Mouse (Mus musculus) MEL (cell line): ENCODE data around the gene Tenm3. TPM values are rescaled to one million over a fixed set of nuclear protein-coding genes. Genes with fewer than 3 reads are reported as not detected.

Experiments
- DNase-seq: peaks from one replicate; pipeline ENCODE4 v3.0.0; 2011; ENCODE audit warnings: low read depth, low spot score
- H3K27ac ChIP-seq: 2 replicates; pipeline ENCODE4 v1.5.1; 2012; ENCODE audit warnings: low read depth, mild to moderate bottlenecking, control low read depth, low read length, moderate library complexity; ENCODE audit not compliant: control insufficient read depth
- H3K27me3 ChIP-seq, 2 experiments: fragments of 150-350 bp in 1 of 2; sonication (generic) in 1 of 2; 2 replicates each; pipeline ENCODE4 v1.6.1; 2012; ENCODE audit warnings: low read length in 2 of 2, mild to moderate bottlenecking in 2 of 2, improper control_type of control experiment in 1 of 2, moderate library complexity in 1 of 2; ENCODE audit not compliant: insufficient read depth in 2 of 2, control insufficient read depth in 1 of 2
- H3K36me3 ChIP-seq, 2 experiments: 2 replicates each; pipeline ENCODE4 v1.6.1; 2012 to 2014; ENCODE audit warnings: low read length in 2 of 2, improper control_type of control experiment in 1 of 2, inconsistent platforms in 1 of 2, mild to moderate bottlenecking in 1 of 2; ENCODE audit not compliant: insufficient read depth in 2 of 2, control insufficient read depth in 1 of 2
- H3K4me1 ChIP-seq, 2 experiments: fragments of 150-350 bp in 1 of 2; sonication (generic) in 1 of 2; 2 replicates each; pipeline ENCODE4 v1.6.1; 2012; ENCODE audit warnings: low read length in 2 of 2, improper control_type of control experiment in 1 of 2, mild to moderate bottlenecking in 1 of 2; ENCODE audit not compliant: insufficient read depth in 2 of 2, control insufficient read depth in 1 of 2
- H3K4me3 ChIP-seq, 2 experiments: fragments of 150-350 bp in 1 of 2; sonication (generic) in 1 of 2; 2 replicates each; pipeline ENCODE4 v1.5.1; 2012; ENCODE audit warnings: low read depth in 2 of 2, low read length in 2 of 2, mild to moderate bottlenecking in 2 of 2, moderate library complexity in 2 of 2, control low read depth in 1 of 2, improper control_type of control experiment in 1 of 2; ENCODE audit not compliant: control insufficient read depth in 1 of 2, insufficient read depth in 1 of 2
- H3K79me2 ChIP-seq: 2 replicates; pipeline ENCODE4 v1.6.1; 2012; ENCODE audit warnings: mild to moderate bottlenecking, low read length, moderate library complexity; ENCODE audit not compliant: control insufficient read depth, poor library complexity, insufficient read depth
- H3K9ac ChIP-seq: 2 replicates; pipeline ENCODE4 v1.6.1; 2012; ENCODE audit warnings: low read depth, mild to moderate bottlenecking, control low read depth, low read length, moderate library complexity; ENCODE audit not compliant: control insufficient read depth, poor library complexity, severe bottlenecking
- H3K9me3 ChIP-seq: fragments of 150-350 bp; sonication (generic); replicated peaks from 2 replicates; pipeline ENCODE4 v1.6.1; 2012; ENCODE audit warnings: mild to moderate bottlenecking, low read length, improper control_type of control experiment, moderate library complexity; ENCODE audit not compliant: insufficient read depth
- BHLHE40 ChIP-seq: IDR thresholded peaks from 2 replicates; pipeline ENCODE4 v1.6.1; 2012; ENCODE audit warnings: low read depth, mild to moderate bottlenecking, inconsistent platforms, low read length, improper control_type of control experiment, borderline replicate concordance
- CHD1 ChIP-seq: IDR thresholded peaks from 2 replicates; pipeline ENCODE4 v1.6.1; 2012; ENCODE audit warnings: low read depth, mild to moderate bottlenecking, inconsistent platforms, low read length, improper control_type of control experiment
- CHD2 ChIP-seq: IDR thresholded peaks from 2 replicates; pipeline ENCODE4 v1.6.1; 2011; ENCODE audit warnings: low read length, improper control_type of control experiment
- CTCF ChIP-seq, 3 experiments: IDR thresholded peaks in 2 of 3; conservative IDR thresholded peaks in 1 of 3; 2 replicates each; pipeline ENCODE4 v1.5.1; 2011 to 2012; ENCODE audit warnings: low read length in 3 of 3, low read depth in 2 of 3, mild to moderate bottlenecking in 2 of 3, improper control_type of control experiment in 1 of 3, inconsistent platforms in 1 of 3, mixed read lengths in 1 of 3, moderate library complexity in 1 of 3; ENCODE audit not compliant: control insufficient read depth in 1 of 3, insufficient read depth in 1 of 3, poor library complexity in 1 of 3, severe bottlenecking in 1 of 3
- ETS1 ChIP-seq: IDR thresholded peaks from 2 replicates; pipeline ENCODE4 v1.6.1; 2012; ENCODE audit warnings: low read depth, mild to moderate bottlenecking, inconsistent platforms, low read length, improper control_type of control experiment, moderate library complexity
- GABPA ChIP-seq: IDR thresholded peaks from 2 replicates; pipeline ENCODE4 v1.6.1; 2012; ENCODE audit warnings: low read depth, mild to moderate bottlenecking, inconsistent platforms, low read length, improper control_type of control experiment, moderate library complexity
- GATA1 ChIP-seq: IDR thresholded peaks from 2 replicates; pipeline ENCODE4 v1.6.1; 2011; ENCODE audit warnings: low read depth, low read length, improper control_type of control experiment
- KAT2A ChIP-seq: conservative IDR thresholded peaks from 2 replicates; pipeline ENCODE4 v1.6.1; 2012; ENCODE audit warnings: low read depth, low read length, improper control_type of control experiment, inconsistent platforms
- MAX ChIP-seq: IDR thresholded peaks from 2 replicates; pipeline ENCODE4 v1.6.1; 2011; ENCODE audit warnings: low read length, improper control_type of control experiment
- MAZ ChIP-seq: IDR thresholded peaks from 2 replicates; pipeline ENCODE4 v1.6.1; 2012; ENCODE audit warnings: low read depth, mild to moderate bottlenecking, inconsistent platforms, low read length, improper control_type of control experiment
- MXI1 ChIP-seq: IDR thresholded peaks from 2 replicates; pipeline ENCODE4 v1.6.1; 2011; ENCODE audit warnings: mild to moderate bottlenecking, low read depth, low read length, improper control_type of control experiment
- SIN3A ChIP-seq: IDR thresholded peaks from 2 replicates; pipeline ENCODE4 v1.6.1; 2012; ENCODE audit warnings: low read length, improper control_type of control experiment, inconsistent platforms
- SMC3 ChIP-seq: IDR thresholded peaks from 2 replicates; pipeline ENCODE4 v1.6.1; 2011; ENCODE audit warnings: low read depth, low read length, improper control_type of control experiment
- TAL1 ChIP-seq: IDR thresholded peaks from 2 replicates; pipeline ENCODE4 v1.6.1; 2012; ENCODE audit warnings: mild to moderate bottlenecking, inconsistent platforms, low read length, moderate library complexity, mixed read lengths
- UBTF ChIP-seq: IDR thresholded peaks from 2 replicates; pipeline ENCODE4 v1.6.1; 2012; ENCODE audit warnings: low read depth, mild to moderate bottlenecking, inconsistent platforms, low read length, improper control_type of control experiment, moderate library complexity, borderline replicate concordance; ENCODE audit not compliant: insufficient read depth
- USF2 ChIP-seq, 2 experiments: IDR thresholded peaks; 2 replicates each; pipeline ENCODE4 v1.6.1; 2011 to 2012; ENCODE audit warnings: improper control_type of control experiment in 2 of 2, low read length in 2 of 2, borderline replicate concordance in 1 of 2, inconsistent platforms in 1 of 2, low read depth in 1 of 2, mild to moderate bottlenecking in 1 of 2; ENCODE audit not compliant: insufficient read depth in 1 of 2
- ZC3H11A ChIP-seq: IDR thresholded peaks from 2 replicates; pipeline ENCODE4 v1.6.1; 2012; ENCODE audit warnings: low read depth, mild to moderate bottlenecking, inconsistent platforms, low read length, improper control_type of control experiment
- ZMIZ1 ChIP-seq: IDR thresholded peaks from 2 replicates; pipeline ENCODE4 v1.6.1; 2012; ENCODE audit warnings: low read depth, mild to moderate bottlenecking, inconsistent platforms, low read length, improper control_type of control experiment, moderate library complexity
- polyA plus RNA-seq, 2 experiments: library from polyadenylated mRNA; stranded (reverse) in 1 of 2; unstranded in 1 of 2; fragments of >175 nt in 1 of 2; fragments of >200 nt in 1 of 2; gene quantifications; 2 replicates each; pipeline versions ENCODE4 v1.2.1 to v1.2.4; 2012; ENCODE audit warnings: low replicate concordance in 2 of 2, low read depth in 1 of 2; ENCODE audit not compliant: insufficient read length in 2 of 2, insufficient read depth in 1 of 2, missing spikeins in 1 of 2
- total RNA-seq: library from RNA; depleted of rRNA; stranded (reverse); fragments of 300-350 nt; gene quantifications from 2 replicates; pipeline ENCODE4 v1.2.3, GENCODE M21; 2012

Tenm3 gene
- total and polyA plus RNA-seq, 3 experiments, result not detected

GRCm38 (mm10) chr8:48704885-48705515 is 138.8 kb downstream of the Tenm3 start:
- no peak for DNase-seq
- H3K79me2 ChIP-seq, result no peaks in the 10 kb centered on the region
- TF ChIP-seq ZC3H11A (no peak), GABPA (no peak), KAT2A (no peak), BHLHE40 (no peak), SMC3 (no peak), CTCF (IDR thresholded peaks at IDR 0.05 in 2 of 3, conservative IDR thresholded peaks at IDR 0.05 in 1 of 3; ENCODE audit: control insufficient read depth in 1 of 3, insufficient read depth in 1 of 3, low read depth in 2 of 3, low read length in 3 of 3, poor library complexity in 1 of 3, severe bottlenecking in 1 of 3) (no peak), MXI1 (no peak), USF2 (IDR thresholded peaks at IDR 0.05; ENCODE audit: borderline replicate concordance in 1 of 2, insufficient read depth in 1 of 2, low read depth in 1 of 2, low read length in 2 of 2) (no peak), ETS1 (no peak), CHD1 (no peak), MAX (no peak), CHD2 (no peak), TAL1 (no peak), ZMIZ1 (no peak), SIN3A (no peak), GATA1 (no peak)
- TF ChIP-seq, all 39 proteins: peak for 0
- H3K27me3 ChIP-seq, result no peaks in the 10 kb centered on the region
- no peaks in the 10 kb centered on the region for H3K36me3 ChIP-seq
- no peaks in the 10 kb centered on the region for H3K9me3 ChIP-seq
- H3K4me1 ChIP-seq, result no peaks in the 10 kb centered on the region
- no peak overlapping the region for H3K4me3 ChIP-seq
- no peak overlapping the region for H3K27ac ChIP-seq
- H3K9ac ChIP-seq, result no peak overlapping the region

- H3K9me3 ChIP-seq, result no peaks in the 10 kb centered on the region
Measured at GRCm38 (mm10) chr8:48704485-48704884, 139.3 kb downstream of the Tenm3 start.

More at GRCm38 (mm10) chr8:48704485-48704884, 139.3 kb downstream of the Tenm3 start:
- DNase-seq, result no peak
- H3K79me2 ChIP-seq, result no peaks in the 10 kb centered on the region
- H3K27me3 ChIP-seq, result no peaks in the 10 kb centered on the region
- no peak overlapping the region for H3K27ac ChIP-seq
- no peaks in the 10 kb centered on the region for H3K36me3 ChIP-seq
- TF ChIP-seq MAZ (no peak), UBTF (no peak), MXI1 (no peak)
- TF ChIP-seq, all 39 proteins: peak for 0
- Histone ChIP-seq H3K9ac (no peak overlapping the region), H3K4me1 (no peaks in the 10 kb centered on the region), H3K4me3 (no peak overlapping the region)
